Mouse (Mus musculus) embryonic facial prominence, embryonic 15.5 days (tissue): Measurements from ENCODE around the gene Shbg. TPM values are rescaled to one million over a fixed set of nuclear protein-coding genes. Genes with fewer than 3 reads are reported as not detected.
A peak's percentile ranks its signal among the peaks of the same experiment; 100 is the strongest.

ENCODE experiments used
- ATAC-seq: fragments of 200-750 bp; cut with Nextera tagmentation; 2 replicates; pipeline ENCODE4 v1.8.0; 2017; ENCODE audit warnings: low read depth, moderate TSS enrichment; ENCODE audit not compliant: insufficient number of reproducible peaks, low FRiP score, low TSS enrichment
- H3K27ac ChIP-seq: fragments of 300-500 bp; sonication (generic); replicated peaks from 2 replicates; pipeline ENCODE4 v1.5.1; 2015; ENCODE audit warnings: mild to moderate bottlenecking, inconsistent platforms
- H3K27me3 ChIP-seq: fragments of 300-500 bp; sonication (generic); 2 replicates; pipeline ENCODE4 v1.6.1; 2015; ENCODE audit warnings: inconsistent platforms
- H3K36me3 ChIP-seq: fragments of 300-500 bp; sonication (generic); 2 replicates; pipeline ENCODE4 v1.6.1; 2015; ENCODE audit warnings: mild to moderate bottlenecking, inconsistent platforms
- H3K4me1 ChIP-seq: fragments of 300-500 bp; sonication (generic); 2 replicates; pipeline ENCODE4 v1.6.1; 2015; ENCODE audit warnings: inconsistent platforms
- H3K4me2 ChIP-seq: fragments of 300-500 bp; sonication (generic); replicated peaks from 2 replicates; pipeline ENCODE4 v1.6.1; 2015; ENCODE audit warnings: mild to moderate bottlenecking, inconsistent platforms
- H3K4me3 ChIP-seq: fragments of 300-500 bp; sonication (generic); replicated peaks from 2 replicates; pipeline ENCODE4 v1.5.1; 2015; ENCODE audit warnings: mild to moderate bottlenecking, inconsistent platforms
- H3K9ac ChIP-seq: fragments of 300-500 bp; sonication (generic); 2 replicates; pipeline ENCODE4 v1.6.1; 2015; ENCODE audit warnings: inconsistent platforms
- H3K9me3 ChIP-seq: fragments of 300-500 bp; sonication (generic); replicated peaks from 2 replicates; pipeline ENCODE4 v1.6.1; 2016; ENCODE audit warnings: inconsistent platforms
- WGBS: fragments of 180-500 bp; shearing (Covaris S2); methylation state at CpG from one replicate; pipeline ENCODE4 v1.1.7; 2015; 5-methylcytosine and 5-hydroxymethylcytosine counted together
- polyA plus RNA-seq: library from polyadenylated mRNA; unstranded; fragments of >200 nt; fragmentation: Nextera tagmentation; extraction: Ambion mirVana; gene quantifications from 2 replicates; pipeline ENCODE4 v1.2.1, GENCODE M21; 2015

The Shbg gene
- polyA plus RNA-seq, 1 experiment from 2014 or later: not detected

GRCm38 (mm10) chr11:69656617-69657461 lies 39.1 kb upstream of the Shbg start:
- peak overlapping the region; percentile 12; the same call in 1 of the 2 replicates for H3K4me3 ChIP-seq
- H3K4me2 ChIP-seq: peak overlapping the region; percentile 27; the same call in 1 of the 2 replicates
- 66% methylated on average over 10 of the region's 10 CpGs for WGBS
- no peak overlapping the region for H3K9ac ChIP-seq
- H3K9me3 ChIP-seq: no peaks in the 10 kb centered on the region
- H3K36me3 ChIP-seq: peaks cover 42% of the 10 kb centered on the region
- no peak for ATAC-seq
- peak overlapping the region; percentile 80 for H3K27ac ChIP-seq
- H3K27me3 ChIP-seq: no peaks in the 10 kb centered on the region
- peaks cover 36% of the 10 kb centered on the region for H3K4me1 ChIP-seq

- no peak for ATAC-seq
- H3K9ac ChIP-seq: no peak overlapping the region
- 52% methylated on average over 5 of the region's 5 CpGs for WGBS
- H3K27me3 ChIP-seq: no peaks in the 10 kb centered on the region
- peaks cover 50% of the 10 kb centered on the region for H3K36me3 ChIP-seq
- no peaks in the 10 kb centered on the region for H3K9me3 ChIP-seq
- H3K4me1 ChIP-seq: peaks cover 29% of the 10 kb centered on the region
- H3K4me2 ChIP-seq: peak overlapping the region; percentile 27
- H3K27ac ChIP-seq: peak overlapping the region; percentile 80
- peak overlapping the region; percentile 12; the same call in 1 of the 2 replicates for H3K4me3 ChIP-seq
Measured at GRCm38 (mm10) chr11:69656065-69656455, 38.4 kb upstream of the Shbg start.

- Histone ChIP-seq H3K27ac (peak within 1 kb of the TSS; percentile 80), H3K9ac (no peak within 1 kb of the TSS), H3K36me3 (peaks cover 56% of the 10 kb centered on the region), H3K4me2 (peak within 1 kb of the TSS; percentile 27), H3K4me3 (peak within 1 kb of the TSS; percentile 18), H3K9me3 (no peaks in the 10 kb centered on the region), H3K27me3 (no peaks in the 10 kb centered on the region), H3K4me1 (peaks cover 29% of the 10 kb centered on the region)
- ATAC-seq: peak; percentile 77
- WGBS: 15% methylated on average over 34 of the region's 34 CpGs
Measured at GRCm38 (mm10) chr11:69655264-69656064, 37.8 kb upstream of the Shbg start, which contains the start of gene Sox15. Gene Sox15 (plus strand): TSS chr11:69655314.

- Histone ChIP-seq H3K27me3 (no peaks in the 10 kb centered on the region), H3K9ac (no peak overlapping the region), H3K4me2 (peak overlapping the region; percentile 27), H3K9me3 (no peaks in the 10 kb centered on the region), H3K36me3 (peaks cover 63% of the 10 kb centered on the region), H3K4me3 (peak overlapping the region; percentile 18; the same call in 1 of the 2 replicates), H3K27ac (peak overlapping the region; percentile 80), H3K4me1 (peaks cover 29% of the 10 kb centered on the region)
- no peak for ATAC-seq
- WGBS: 23% methylated on average over 9 of the region's 9 CpGs
Measured at GRCm38 (mm10) chr11:69654760-69655159, 37.1 kb upstream of the Shbg start.

- Histone ChIP-seq H3K4me3 (no peak overlapping the region), H3K4me2 (no peak overlapping the region), H3K4me1 (peaks cover 29% of the 10 kb centered on the region), H3K9me3 (no peaks in the 10 kb centered on the region), H3K27me3 (no peaks in the 10 kb centered on the region), H3K27ac (peak overlapping the region; percentile 23), H3K36me3 (peaks cover 66% of the 10 kb centered on the region), H3K9ac (no peak overlapping the region)
- WGBS: 55% methylated on average over 5 of the region's 5 CpGs
- no peak for ATAC-seq
Measured at GRCm38 (mm10) chr11:69653399-69653798, 35.7 kb upstream of the Shbg start.

GRCm38 (mm10) chr11:69645860-69646259 lies 28.2 kb upstream of the Shbg start:
- ATAC-seq: no peak
- Histone ChIP-seq H3K9me3 (no peaks in the 10 kb centered on the region), H3K27me3 (no peaks in the 10 kb centered on the region), H3K4me1 (no peaks in the 10 kb centered on the region), H3K4me2 (no peak overlapping the region), H3K4me3 (no peak overlapping the region), H3K36me3 (peaks cover 96% of the 10 kb centered on the region), H3K9ac (no peak overlapping the region), H3K27ac (no peak overlapping the region)
- 85% methylated on average over 5 of the region's 5 CpGs for WGBS

GRCm38 (mm10) chr11:69635471-69635870 lies 17.8 kb upstream of the Shbg start:
- H3K9ac ChIP-seq: no peak overlapping the region
- no peak overlapping the region; the same call in 1 of the 2 replicates for H3K4me2 ChIP-seq
- WGBS: 74% methylated on average over 3 of the region's 3 CpGs
- ATAC-seq: no peak
- no peak overlapping the region for H3K27ac ChIP-seq
- H3K36me3 ChIP-seq: peaks cover 16% of the 10 kb centered on the region
- no peaks in the 10 kb centered on the region for H3K27me3 ChIP-seq
- H3K9me3 ChIP-seq: no peaks in the 10 kb centered on the region
- no peak overlapping the region for H3K4me3 ChIP-seq
- H3K4me1 ChIP-seq: peaks cover 19% of the 10 kb centered on the region

GRCm38 (mm10) chr11:69633128-69633866 lies 15.6 kb upstream of the Shbg start:
- Histone ChIP-seq H3K9me3 (no peaks in the 10 kb centered on the region), H3K36me3 (peaks cover 7% of the 10 kb centered on the region; the same call in 1 of the 2 replicates), H3K27me3 (no peaks in the 10 kb centered on the region), H3K4me3 (peak overlapping the region; percentile 71), H3K4me1 (peaks cover 19% of the 10 kb centered on the region), H3K4me2 (peak overlapping the region; percentile 60), H3K27ac (peak overlapping the region; percentile 97), H3K9ac (peak overlapping the region; percentile 88)
- 2% methylated on average over 42 of the region's 50 CpGs for WGBS
- peak; percentile 71 for ATAC-seq

- WGBS: under 1% methylated on average over 56 of the region's 56 CpGs
- peaks cover 19% of the 10 kb centered on the region for H3K4me1 ChIP-seq
- peaks cover 5% of the 10 kb centered on the region; the same call in 1 of the 2 replicates for H3K36me3 ChIP-seq
- peak within 1 kb of the TSS; percentile 60 for H3K4me2 ChIP-seq
- no peaks in the 10 kb centered on the region for H3K9me3 ChIP-seq
- peak within 1 kb of the TSS; percentile 88 for H3K9ac ChIP-seq
- peak within 1 kb of the TSS; percentile 97 for H3K27ac ChIP-seq
- peak; percentile 99 for ATAC-seq
- H3K4me3 ChIP-seq: peak within 1 kb of the TSS; percentile 71
- H3K27me3 ChIP-seq: no peaks in the 10 kb centered on the region
Measured at GRCm38 (mm10) chr11:69632284-69633089, 14.8 kb upstream of the Shbg start, which contains the start of gene Fxr2. Gene Fxr2 (plus strand): TSS chr11:69632990.

- WGBS: 54% methylated on average over 1 of the region's 1 CpGs
- ATAC-seq: no peak
- H3K4me3 ChIP-seq: no peak overlapping the region
- no peaks in the 10 kb centered on the region for H3K27me3 ChIP-seq
- H3K4me1 ChIP-seq: peaks cover 10% of the 10 kb centered on the region
- H3K27ac ChIP-seq: no peak overlapping the region
- H3K4me2 ChIP-seq: no peak overlapping the region
- no peaks in the 10 kb centered on the region for H3K36me3 ChIP-seq
- H3K9ac ChIP-seq: no peak overlapping the region
- no peaks in the 10 kb centered on the region for H3K9me3 ChIP-seq
Measured at GRCm38 (mm10) chr11:69629802-69630201, 12.1 kb upstream of the Shbg start.
